Mouse (Mus musculus): ENCODE results near the gene Msmb. TPM values are rescaled to one million over a fixed set of nuclear protein-coding genes. Genes with fewer than 3 reads are reported as not detected.
"Not testable (repeated sequence)": the region's sequence is repeated elsewhere in the genome, so short reads cannot be mapped to it uniquely, and the experiment has no call there.

Msmb gene
- not detected for total RNA-seq (2021)
- long read RNA-seq, experiment 1, result 0 reads
- long read RNA-seq, experiment 2, result 0 reads

GRCm38 (mm10) chr14:32141723-32142122 lies at the start of gene Msmb:
TSS of gene Msmb (plus strand) at chr14:32142023.
- no peak for DNase-seq

GRCm38 (mm10) chr14:32093018-32093417 lies 48.8 kb upstream of the Msmb start:
- no peak for DNase-seq
- intact Hi-C loops (cut with DNase I; ENCODE audit: low total_unique reads), result no loop called here

More at GRCm38 (mm10) chr14:32141723-32142122, at the start of gene Msmb:
- intact Hi-C loops (cut with DNase I; ENCODE audit: low total_unique reads), result no loop called here

GRCm38 (mm10) chr14:32093500-32094117 lies 48.2 kb upstream of the Msmb start:
- no peak for DNase-seq
- intact Hi-C loops (cut with DNase I; ENCODE audit: low total_unique reads), result no loop called here

DNA sequence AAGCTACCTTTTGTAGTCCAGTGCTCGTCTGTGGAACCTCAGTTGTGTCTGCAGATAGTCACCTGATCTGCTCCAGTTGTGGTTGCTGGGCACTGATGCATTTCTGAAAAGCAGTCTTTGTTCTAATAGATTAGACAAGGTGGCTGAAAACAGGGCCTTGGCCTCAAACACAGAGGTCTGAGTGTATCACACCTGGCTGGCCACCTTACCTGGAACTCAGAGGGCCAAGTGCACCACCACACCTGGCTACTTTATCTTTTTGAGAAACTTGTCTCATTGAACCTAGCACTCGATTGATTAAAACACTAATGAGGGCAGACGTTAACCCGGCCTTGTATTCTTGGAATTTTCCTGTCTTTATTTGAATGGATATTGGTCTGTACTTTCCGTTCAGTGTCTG lies 46.2 kb upstream of the Msmb start:
- intact Hi-C loops (cut with DNase I; ENCODE audit: low total_unique reads), result no loop called here
- no peak for DNase-seq

- intact Hi-C loops (cut with DNase I; ENCODE audit: low total_unique reads), result no loop called here
- no peak for DNase-seq
Observed at GRCm38 (mm10) chr14:32096740-32097139, 45.1 kb upstream of the Msmb start.

DNA sequence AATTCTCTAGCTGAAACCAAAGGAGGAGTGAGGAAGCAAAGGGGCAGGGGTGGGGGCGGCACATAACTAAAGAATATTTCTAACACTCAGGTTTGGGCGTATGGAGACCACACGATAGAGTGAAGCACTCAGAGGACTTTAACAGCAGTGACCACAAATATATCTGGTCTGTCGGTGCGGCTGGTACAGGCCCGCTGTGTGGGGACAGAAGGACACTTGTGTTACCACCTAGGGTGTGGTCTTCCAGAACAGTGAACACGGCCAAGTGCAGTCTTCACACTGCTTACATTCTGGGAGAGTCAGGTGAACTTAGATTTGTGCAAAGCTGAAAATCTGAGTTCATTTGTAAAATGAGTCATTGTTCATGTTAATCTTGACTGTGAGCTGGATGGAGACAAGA lies 44.1 kb upstream of the Msmb start:
- no peak for DNase-seq

DNA sequence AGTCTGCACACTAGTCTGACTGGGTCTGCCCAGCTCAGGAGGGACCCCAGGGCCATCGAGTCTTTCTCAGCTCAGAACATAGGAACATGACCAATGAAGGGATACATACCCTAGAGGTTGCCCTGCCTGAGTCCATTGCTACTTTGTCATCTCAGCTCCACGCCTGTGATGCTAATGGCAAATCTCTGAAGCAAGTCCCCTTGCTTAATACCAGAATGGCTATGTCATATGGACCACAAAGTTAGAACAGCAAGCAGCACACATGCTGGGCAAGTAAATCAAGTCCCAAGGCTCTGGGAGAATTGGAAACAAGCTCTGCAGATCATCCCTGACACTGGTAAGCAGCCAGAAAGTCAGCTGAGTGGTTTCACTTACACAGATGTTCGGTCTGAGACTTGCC lies 42.9 kb upstream of the Msmb start:
- no peak for DNase-seq

More for the DNA sequence above, 44.1 kb upstream of the Msmb start:
- intact Hi-C loops (cut with DNase I; ENCODE audit: low total_unique reads), result no loop called here

GRCm38 (mm10) chr14:32103556-32103955 lies 38.3 kb upstream of the Msmb start:
- DNase-seq, result no peak
- intact Hi-C loops (cut with DNase I; ENCODE audit: low total_unique reads), result no loop called here

More for the DNA sequence above, 42.9 kb upstream of the Msmb start:
- intact Hi-C loops (cut with DNase I; ENCODE audit: low total_unique reads), result no loop called here

GRCm38 (mm10) chr14:32105663-32106062 lies 36.2 kb upstream of the Msmb start:
- intact Hi-C loops (cut with DNase I; ENCODE audit: low total_unique reads), result no loop called here

GRCm38 (mm10) chr14:32106911-32107310 lies 34.9 kb upstream of the Msmb start:
- intact Hi-C loops (cut with DNase I; ENCODE audit: low total_unique reads), result no loop called here
- DNase-seq, result no peak

More at GRCm38 (mm10) chr14:32105663-32106062, 36.2 kb upstream of the Msmb start:
- DNase-seq, result no peak

DNA sequence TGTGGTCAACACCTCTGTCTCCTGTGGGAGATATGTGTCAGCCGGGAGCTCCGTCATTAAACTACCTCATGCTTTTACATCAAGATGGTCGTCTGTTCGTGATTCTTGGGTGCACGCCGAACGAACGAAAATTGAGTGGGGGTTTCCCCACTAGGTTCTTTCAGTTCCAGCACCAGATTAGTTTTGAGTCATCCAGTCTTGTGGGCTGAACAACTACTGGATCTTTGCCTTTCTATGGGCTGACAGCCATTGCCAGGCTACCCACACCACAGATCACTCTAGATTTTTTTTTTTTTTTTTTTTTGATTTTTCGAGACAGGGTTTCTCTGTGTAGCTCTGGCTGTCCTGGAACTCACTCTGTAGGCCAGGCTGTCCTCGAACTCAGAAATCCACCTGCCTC lies 29.7 kb upstream of the Msmb start:
- DNase-seq; intact Hi-C loops (cut with DNase I; ENCODE audit: low total_unique reads): not testable (repeated sequence)

GRCm38 (mm10) chr14:32120940-32121919 lies 20.6 kb upstream of the Msmb start:
- no peak for DNase-seq
- intact Hi-C loops (cut with DNase I; ENCODE audit: low total_unique reads), result no loop called here

DNA sequence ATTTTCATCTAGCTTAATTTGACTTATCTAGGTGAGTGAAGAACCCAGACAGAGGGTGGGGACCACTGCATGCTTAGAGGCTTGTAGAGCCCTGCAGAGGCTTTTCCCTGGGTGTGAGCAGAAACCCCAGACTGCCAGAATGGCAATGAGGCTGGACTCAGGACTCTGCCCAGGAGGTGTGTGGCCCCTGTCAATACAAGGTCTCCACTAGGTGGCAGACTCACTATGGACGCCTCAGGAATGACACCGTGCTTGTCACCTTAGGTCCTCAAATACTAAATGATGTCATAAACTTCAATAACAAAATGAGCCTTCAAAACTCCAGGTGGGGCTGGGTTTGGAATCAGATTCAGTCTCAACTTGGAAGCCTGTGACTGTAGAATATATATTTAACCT lies 19.9 kb upstream of the Msmb start:
- intact Hi-C loops (cut with DNase I; ENCODE audit: low total_unique reads), result no loop called here
- DNase-seq, result peak; percentile 19

GRCm38 (mm10) chr14:32124261-32124660 lies 17.6 kb upstream of the Msmb start:
- DNase-seq, result no peak
- intact Hi-C loops (cut with DNase I; ENCODE audit: low total_unique reads), result no loop called here

- DNase-seq; intact Hi-C loops (cut with DNase I; ENCODE audit: low total_unique reads): not testable (repeated sequence)
Observed at GRCm38 (mm10) chr14:32125256-32125655, 16.6 kb upstream of the Msmb start.

DNA sequence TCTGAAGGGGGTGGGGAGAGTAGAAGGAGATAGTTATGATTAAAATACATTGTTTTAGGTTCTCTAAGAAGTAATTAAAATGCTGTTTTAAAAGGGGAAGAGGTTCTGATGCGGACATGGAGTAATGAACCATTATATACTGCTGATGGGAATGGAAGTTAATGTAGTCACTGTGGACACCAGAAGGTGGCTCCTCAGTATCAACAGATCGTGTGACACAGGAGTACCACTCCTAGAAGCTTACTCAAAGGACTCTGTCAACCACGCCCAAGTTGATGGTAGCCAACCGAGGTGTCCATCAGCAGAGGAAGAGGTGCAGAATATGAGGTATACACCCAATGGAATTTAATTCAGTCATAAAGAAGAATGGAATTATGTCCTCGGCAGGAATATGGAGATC lies 13.4 kb upstream of the Msmb start:
- DNase-seq, result no peak
- intact Hi-C loops (cut with DNase I; ENCODE audit: low total_unique reads), result no loop called here

DNA sequence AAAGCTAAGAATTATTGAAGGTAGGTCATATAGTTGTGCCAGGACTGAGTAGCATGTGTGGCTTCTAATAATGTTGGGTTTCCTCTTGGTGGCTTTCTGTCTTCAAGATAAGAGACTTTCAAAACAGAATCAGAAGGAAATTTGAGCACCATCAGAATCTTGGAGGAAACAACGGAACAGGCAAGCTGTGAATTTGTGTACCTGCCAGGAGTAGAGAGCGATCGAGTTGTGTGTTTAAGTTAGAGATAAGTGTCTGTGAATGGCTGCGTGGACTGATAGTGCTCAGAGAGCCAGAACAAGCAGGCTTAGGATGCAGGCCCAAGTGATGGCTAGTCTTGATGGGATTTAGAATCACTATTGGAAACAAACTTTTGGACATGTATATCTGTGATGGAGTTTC lies 10.0 kb upstream of the Msmb start:
- DNase-seq, result no peak
- intact Hi-C loops (cut with DNase I; ENCODE audit: low total_unique reads), result no loop called here

GRCm38 (mm10) chr14:32134293-32134692 lies 7.5 kb upstream of the Msmb start:
- no peak for DNase-seq

DNA sequence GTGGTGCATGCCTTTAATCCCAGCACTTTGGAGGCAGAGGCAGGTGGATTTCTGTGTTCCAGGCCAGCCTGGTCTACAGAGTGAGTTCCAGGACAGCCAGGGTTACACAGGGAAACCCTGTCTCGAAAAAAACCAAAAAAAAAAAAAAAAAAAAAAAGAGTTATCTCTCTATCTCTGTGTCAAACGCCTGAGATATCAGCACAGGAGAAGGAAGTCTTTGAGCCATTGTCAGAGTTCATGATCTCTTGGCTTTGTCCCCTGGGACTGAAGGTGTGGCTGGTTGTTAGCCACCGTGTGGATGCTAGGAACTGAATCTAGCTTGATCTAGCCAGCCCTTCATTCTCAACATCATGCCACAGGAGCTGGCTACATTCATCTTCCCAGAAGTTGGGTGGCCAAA lies 5.4 kb upstream of the Msmb start:
- DNase-seq; intact Hi-C loops (cut with DNase I; ENCODE audit: low total_unique reads): not testable (repeated sequence)

More at GRCm38 (mm10) chr14:32134293-32134692, 7.5 kb upstream of the Msmb start:
- intact Hi-C loops (cut with DNase I; ENCODE audit: low total_unique reads), result no loop called here

DNA sequence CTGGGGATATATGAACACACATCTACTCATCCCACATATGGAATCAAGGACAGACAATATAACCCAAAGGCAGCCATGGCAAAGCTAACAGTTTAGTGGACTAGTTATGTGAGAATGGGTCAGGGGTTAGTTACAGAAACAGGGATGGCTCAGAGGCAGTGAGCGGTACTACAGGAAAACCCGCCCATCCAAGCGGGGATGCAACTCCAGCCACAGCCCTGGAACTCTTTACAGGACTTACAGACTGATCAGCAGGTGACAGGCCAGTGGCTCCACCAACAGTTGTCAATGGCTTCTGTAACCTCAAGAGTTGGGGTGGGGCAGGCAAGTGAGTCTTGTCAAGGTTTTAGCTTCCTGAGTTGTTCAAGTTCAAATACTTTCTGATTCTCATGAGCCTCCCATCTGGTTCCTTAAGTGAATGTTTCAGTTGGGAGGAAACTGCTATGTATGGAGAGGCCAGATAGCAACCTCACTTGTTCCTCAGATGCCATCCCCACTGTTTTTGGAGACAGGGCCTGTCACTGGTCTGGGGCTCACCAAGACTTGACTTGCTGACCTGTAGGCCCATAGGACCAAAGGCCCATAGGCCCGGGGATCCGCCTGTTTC lies 1.4 kb upstream of the Msmb start:
- DNase-seq, result no peak
- intact Hi-C loops (cut with DNase I; ENCODE audit: low total_unique reads), result no loop called here

Measured in gastrocnemius, postnatal 14 days (tissue).